Mouse (Mus musculus) lung, adult 18-20 months (tissue): ENCODE results near the gene Gys1.
"Not testable (repeated sequence)": the region's sequence is repeated elsewhere in the genome, so short reads cannot be mapped to it uniquely, and the experiment has no call there.

Experiments
- DNase-seq, 2 experiments: peaks; one replicate each; pipeline ENCODE4 v3.0.0; 2022; ENCODE audit warnings: mixed read lengths in 2 of 2

The Gys1 gene

DNA sequence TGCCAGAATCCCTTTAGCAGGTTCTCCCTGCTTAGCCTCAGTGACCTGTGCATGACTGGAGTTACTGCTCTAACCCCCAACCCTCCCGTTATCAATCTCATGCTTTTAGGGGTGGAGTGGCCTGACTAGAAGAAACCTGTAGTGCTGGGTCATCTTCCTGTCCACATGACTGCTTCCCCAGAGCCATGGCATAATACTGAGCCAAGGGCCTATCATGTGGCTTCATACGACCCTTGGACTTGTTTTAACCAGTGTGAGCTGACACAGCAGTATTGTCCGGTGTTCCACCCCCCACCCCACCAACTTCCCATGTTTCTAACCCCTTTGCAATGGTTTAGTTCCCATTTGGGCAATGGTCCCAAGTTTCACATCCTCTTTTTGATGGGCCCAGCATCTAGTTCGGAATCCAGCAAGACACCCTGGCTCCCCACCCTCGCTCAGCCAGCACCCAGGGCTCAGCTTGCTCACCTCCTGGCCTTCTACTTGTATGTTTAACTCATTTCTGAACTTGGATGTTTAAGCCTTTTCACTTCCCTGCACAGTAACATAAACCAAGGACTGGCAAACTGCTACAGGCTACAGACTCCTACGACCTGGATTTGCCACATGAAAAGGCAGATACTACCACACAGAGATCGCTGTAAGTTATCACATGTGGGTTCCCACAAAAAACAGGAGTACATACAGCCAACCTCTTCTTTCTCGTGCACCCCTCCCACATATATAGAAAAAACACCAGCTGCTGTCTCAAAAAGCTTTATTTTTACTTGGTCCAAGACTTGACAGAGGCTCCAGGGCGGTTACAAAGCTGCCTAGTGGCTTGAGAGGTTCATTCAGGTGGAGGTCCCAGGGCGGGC is 22.8 kb downstream of the Gys1 start:
- peak; percentile 36 to 40 for DNase-seq

DNA sequence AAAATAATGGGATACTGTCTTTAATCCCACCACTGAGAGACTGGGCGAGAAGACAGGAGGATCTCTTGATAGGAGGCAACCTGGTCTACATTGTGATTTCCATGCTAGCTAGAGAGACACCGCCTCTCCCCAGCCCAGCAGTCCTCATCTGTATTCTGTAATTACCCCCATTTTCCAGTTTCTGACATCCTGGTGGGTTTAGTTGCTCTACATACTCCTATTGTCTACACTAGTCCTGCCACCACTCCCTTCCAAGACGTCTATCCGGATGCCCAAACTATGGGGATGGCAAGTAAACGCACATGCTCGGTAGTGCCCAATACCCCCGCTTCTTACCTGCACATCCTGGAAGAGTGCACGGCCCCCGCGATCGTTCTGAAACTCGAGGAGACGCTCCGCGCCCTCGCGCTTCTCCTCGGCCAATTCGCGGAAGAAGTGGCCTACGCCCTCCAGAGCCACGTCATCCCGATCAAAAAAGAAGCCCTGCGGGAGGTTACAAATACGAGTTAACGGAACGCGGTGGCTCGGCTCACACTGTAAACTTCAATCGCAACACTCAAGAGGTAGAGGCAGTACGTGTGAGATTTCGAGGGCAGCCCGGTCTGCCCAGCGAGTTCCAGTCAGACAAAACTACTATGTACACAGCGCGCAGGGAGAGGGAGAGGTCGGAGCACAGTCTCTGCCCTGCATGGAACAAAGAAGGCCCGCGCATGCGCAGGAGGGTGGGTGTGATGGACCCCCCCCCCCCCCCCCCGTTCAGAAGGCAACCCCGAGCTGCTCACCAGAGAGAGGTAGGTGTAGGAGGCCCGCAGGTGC is 24.3 kb downstream of the Gys1 start:
- DNase-seq, result peak; percentile 75 to 82

DNA sequence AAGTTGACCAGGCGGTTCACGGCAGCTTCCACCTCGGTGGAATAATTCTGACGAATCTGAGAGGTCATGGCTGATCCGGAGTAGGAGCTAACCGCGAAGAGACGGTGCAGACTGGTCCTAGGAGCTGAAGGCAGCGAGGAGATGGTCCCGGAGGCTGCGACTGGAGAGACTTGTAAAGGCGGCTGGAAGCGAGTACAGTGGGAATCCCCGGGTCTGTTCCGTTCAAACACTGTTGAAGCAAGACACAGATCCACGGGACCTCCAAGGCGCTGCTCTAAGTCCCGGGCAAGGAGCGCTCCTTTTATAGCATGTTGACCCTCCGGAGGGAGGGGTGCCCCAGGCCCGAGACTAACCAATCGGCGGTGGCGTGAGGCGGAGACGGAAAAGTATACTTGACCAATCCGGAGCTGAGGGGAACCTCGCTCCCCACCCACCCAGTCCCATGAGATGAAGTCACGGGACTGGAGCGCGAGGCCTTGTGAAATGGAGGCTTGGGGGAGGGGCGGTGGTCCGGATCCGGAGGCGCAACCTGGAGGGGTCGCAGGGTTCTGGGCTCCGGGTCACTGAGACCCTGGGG is 25.0 kb downstream of the Gys1 start, which contains the start of gene Ftl1:
Gene Ftl1, minus strand, starts transcription at position 321 of the 577 bp plus-strand sequence.
- DNase-seq, result peak; percentile 99

DNA sequence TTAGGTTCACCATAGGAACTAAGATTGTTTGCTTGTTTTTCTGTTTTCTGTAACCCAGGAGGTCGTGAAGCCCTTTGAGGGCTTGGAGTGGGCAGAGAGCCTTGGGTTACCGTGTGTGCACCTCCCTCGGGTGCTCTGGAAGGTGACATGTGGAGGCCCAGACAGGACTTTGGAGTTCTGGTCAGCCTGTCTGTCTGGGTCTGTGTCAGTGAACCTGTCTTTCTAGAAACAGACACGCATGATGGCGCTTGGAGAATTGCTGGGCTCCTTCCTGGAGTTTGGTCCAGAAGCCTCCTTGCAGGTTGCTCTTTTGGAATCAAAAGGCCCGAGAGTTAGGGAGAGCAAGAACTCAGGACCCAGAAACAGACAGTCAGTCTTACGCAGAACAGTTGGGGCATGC is 25.7 kb downstream of the Gys1 start:
- DNase-seq, result no peak

DNA sequence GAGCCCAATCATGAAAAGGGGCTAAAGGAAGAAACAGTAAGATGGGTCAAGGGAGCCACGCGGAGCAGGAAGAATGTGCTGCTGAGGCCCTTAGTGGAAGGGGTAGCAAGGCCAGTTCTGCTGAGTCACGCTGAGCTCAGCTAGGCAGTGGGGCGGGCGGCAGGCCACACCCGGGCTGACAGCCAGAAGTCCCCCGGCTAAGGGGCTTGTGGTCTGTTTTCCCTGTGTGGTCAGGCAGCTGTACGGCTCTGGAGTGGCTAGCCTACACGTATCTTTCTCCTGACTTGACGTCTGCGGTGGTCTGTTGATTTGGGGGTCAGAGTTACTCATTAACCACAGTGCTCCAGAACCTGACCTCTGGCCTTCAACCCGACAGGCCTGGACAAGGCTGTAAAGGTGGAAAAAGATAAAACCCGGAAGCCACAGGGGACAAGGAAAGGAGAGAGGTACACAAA is 26.2 kb downstream of the Gys1 start:
- DNase-seq, result peak; percentile 82 to 85

DNA sequence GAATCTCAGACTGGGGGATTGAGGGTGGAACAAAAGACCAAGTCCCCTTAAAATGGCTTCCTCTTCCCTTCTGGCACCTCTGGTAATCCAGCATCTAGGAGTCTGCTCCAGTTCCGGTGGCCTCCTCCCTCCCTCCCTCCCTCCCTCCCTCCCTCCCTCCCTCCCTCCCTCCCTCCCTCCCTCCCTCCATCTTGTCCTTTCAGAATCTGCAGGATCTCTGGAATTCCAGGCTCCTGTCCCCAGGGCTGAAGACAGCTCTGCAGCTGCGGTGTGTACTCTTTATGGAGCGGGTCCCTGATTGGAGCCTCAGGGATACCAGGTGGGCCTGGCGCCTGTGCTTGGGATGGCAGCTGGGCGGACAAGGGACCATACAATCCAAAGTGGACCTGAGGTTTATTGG is 26.7 kb downstream of the Gys1 start:
- DNase-seq, result no peak

DNA sequence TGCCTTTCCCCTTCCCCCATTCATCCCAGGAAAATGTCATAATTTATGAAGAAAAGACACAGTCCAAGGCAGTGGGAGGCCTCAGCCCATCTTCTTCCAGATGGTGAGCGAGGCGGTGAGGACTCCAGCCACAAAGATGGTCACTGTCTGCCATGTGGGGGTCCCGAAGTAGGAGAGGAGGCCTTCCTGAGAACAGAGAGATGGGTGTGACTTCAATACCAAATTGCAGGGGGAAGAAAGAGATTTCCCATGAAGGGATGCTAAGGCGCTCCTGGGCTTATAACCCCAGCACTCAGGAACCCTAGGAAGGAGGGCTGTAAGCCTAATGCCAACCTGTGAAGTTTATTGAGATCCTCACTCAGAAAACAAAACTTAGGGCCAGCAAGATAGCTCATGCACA is 27.1 kb downstream of the Gys1 start:
- DNase-seq, result no peak

DNA sequence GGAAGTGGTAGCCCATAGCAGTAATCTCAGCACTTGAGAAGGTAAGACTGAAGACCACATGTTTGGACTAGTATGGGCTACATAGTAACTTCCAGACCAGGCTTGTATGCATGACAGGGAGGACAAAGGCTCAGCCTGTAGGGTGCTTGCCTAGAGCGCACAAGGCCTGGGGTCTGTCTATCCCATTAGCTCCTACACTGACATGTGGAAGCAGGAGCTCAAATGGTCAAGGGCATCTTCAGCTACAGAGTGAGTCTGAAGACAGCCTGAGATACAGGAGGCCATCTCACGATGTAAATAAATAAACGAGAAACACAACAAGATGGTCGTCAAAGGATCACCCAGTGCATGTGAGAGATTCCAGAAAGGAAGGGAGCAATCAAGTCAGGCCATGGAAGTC is 27.7 kb downstream of the Gys1 start:
- no peak for DNase-seq

DNA sequence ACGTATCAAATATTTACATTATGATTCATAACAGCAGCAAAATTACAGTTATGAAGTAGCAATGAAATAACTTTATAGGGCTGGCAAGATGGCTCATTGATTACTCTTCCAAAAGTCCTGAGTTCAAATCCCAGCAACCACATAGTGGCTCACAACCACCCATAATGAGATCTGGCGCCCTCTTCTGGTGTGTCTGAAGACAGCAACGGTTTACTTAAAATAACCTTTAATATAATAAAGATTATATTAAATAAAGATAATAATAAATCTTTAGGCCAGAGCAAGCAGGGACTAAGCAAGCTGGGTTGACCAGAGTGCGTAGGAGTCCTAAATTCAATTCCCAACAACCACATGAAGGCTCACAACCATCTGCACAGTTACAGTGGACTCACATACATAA is 28.2 kb downstream of the Gys1 start:
- DNase-seq, result not testable (repeated sequence)

DNA sequence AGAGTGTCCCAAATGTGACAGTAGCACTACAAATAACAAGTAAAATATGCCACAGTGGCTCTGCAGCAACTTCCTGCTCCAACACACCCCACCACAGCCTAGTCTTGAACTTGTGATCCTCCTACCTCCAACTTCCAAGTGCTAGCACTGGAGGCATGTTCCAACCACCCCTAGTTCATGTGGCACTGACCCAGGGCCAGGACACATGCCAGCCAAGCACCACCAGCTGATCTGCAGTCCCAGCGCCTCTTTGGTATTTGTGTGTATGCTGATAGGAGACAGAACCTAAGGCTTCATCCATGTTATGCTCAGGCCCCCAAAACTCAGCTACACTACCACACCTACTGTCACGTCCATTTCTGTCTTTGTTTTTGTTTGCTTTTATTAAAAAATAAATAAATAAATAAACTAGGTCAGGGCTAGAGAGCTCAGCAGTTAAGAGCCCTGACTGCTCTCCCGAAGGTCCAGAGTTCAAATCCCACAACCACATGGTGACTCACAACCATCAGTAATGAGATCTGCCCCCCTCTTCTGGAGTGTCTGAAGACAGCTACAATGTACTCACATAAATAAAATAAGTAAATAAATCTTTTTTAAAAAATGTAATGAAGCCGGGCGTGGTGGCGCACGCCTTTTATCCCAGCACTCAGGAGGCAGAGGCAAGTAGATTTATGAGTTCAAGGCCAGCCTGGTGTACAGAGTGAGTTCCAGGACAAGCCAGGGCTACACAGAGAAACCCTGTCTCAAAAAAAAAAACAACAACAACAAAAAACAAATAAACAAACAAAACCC is 29.5 kb downstream of the Gys1 start:
- no peak for DNase-seq

DNA sequence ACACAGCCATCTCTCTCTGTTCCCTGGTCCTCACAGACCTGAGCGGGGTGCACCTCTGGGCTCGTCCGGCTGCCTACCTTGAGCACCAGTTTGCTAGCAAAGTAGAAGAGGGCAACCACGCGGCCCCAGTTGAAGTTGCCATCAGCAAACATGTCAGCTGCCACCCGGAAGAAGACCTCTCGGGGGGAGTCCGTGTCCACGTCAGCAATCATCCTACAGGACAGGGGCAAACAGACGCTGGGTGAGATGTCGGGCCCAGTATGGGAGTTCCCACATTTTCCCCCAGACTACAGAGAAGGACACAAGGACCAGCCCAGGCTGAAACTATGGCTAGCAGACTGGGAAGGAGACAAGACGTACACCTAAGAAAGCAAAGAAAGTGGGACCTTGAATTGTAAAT is 30.5 kb downstream of the Gys1 start:
- no peak for DNase-seq

DNA sequence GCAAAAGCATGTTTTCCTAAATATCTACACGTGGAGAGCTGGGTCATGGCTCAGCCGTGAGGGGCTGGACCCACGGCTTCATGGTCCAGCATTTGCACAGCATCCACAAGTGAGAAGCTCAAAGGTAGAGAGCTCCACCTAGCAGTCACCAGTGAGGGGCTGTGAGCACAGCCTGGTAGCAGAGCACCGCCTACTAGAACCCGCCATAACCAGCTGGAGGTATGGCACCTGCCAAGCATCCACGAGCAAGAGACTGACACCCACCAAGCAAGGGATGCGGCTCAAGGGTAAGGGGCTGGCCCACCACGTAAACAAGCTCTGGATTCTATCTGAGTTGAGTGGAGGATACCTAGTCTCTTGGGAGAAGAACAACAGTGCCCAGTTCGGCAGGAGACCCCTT is 30.9 kb downstream of the Gys1 start:
- no peak for DNase-seq

DNA sequence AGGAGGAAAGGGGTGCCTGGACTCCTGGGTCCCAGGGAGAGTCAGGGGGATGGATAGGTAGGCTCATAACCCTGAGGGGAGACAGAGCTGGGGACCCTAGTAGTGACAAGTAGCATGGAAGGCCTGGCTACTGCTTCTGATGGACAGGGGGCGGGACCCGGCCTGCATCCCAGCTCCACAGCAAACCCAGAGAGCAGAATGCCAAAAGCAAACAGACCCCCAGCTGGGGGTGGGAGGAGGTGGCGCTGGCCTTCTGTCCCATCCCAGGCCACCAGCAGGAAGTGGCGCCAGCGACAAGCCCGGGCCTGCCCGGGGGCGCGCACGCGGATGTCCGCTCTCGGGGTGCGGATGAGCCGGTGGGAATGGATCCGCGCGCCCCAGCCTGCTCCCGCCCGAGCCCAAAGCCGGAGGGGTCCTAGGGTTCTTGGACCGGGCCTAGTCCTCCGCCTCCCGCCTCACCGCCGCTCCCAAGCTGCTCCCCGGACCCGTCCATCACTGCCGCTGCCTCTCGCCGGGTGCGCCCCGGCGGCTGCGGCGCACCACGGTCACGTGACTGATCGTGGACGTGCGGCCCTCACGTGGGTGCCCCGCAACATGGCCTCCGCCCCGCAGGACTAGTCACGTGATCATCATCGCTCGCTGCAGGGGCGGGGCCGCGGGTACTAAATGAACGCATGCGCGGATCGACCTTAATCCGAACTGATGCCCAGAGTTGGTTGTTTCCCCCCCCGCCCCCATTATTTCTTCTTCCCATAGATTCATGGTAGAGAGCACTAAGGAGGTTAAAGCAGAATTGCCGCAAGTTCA is 31.8 kb downstream of the Gys1 start, which contains the start of gene Bax:
Gene Bax, minus strand, starts transcription at position 616 of the 807 bp plus-strand sequence.
- peak; percentile 94 to 96 for DNase-seq

DNA sequence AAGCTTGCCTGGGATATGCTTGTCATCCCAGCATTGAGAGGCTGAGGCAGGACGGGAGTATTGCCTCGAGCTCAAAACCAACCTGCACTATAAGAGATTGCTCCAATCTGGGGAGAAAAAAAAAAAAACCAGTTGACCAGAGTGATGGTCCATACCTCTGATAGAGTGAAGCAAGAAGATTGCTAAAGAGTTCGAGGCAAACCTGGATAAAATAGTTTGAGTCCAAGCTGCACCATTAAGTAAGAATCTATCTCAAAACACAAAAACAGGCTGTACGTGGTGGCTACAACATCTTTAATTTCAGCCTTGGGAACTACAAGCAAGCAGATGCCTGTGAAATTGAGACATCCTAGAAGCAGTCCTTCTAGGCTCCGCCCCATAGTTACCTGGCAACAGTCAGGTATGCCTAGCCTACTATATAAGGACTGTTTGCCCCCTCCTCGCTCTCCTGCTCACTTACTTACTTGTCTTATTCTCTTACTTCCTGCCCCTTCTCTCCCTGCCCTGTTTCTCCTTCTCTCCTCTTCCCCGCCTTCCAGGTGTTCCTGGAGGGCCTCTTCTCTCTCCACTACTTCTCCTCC is 32.5 kb downstream of the Gys1 start:
- DNase-seq, result peak; percentile 72 to 86

DNA sequence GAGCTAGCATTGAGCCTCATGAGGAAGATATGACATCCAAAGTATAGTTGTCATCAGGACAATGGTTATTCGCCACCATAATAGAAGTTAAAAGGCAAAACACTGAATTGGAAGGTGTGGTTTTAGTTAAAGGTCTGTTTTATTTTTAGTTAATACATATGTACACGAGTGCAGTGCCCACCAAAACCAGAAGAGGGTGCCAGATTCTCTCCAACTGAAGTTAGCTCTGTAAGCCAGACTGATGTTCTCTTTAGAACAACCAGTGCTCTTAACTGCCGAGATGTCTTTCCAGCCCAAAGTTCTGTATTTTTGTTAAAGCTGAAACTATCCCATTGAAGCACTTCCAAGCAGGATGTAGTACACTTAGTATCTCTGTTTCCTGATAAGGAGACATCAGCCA is 36.2 kb downstream of the Gys1 start:
- DNase-seq, result peak; percentile 61 to 73

DNA sequence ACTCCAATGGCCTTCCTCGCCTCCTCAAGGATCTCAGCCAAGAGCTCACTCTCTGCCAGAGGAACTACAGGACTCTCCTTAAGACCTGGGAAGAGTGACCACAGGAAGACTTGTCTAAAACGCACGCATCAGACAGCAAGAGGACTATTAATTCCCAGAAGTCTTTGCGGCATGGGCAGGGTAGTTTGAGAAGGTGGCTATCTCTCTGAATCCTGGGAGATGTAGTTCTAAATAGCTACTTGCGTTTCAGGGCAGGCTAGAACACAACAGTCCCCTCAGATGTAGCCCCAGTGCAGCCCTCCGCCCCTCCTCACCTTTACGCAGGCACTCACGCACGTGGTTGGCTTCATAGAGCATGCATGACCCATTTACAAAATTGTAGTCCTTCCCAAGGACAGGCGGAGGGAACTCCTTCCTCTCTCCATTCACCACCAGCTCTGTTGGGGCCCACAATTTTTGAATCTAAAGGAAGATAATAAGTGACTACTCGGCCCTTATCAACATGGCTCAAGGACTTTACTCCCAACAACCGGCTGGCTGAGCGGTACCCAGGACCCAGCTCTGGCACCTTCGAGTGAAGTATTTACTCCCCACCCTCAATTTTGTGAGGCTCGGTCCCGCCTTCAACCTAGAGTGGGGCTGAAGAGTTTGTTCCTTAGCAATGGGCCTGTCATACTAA is 40.8 kb downstream of the Gys1 start:
- peak in 1 of 2 experiments; percentile 45 for DNase-seq

DNA sequence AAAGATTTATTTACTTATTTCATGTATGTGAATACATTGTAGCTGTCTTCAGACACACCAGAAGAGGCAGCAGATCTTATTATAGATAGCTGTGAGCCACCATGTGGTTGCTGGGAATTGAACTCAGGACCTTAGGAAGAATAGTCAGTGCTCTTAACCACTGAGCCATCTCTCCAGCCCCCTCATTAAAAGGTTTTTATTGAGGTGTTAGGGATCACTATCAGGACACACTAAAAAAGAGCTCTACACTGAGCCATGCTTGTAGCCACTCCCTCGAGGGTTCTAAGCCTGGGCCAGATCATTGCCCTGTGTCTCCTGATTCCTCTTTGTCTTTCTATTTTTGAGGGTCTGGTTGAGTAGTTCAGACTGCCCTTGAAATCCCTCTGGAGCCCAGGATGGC is 41.8 kb downstream of the Gys1 start:
- DNase-seq, result no peak

DNA sequence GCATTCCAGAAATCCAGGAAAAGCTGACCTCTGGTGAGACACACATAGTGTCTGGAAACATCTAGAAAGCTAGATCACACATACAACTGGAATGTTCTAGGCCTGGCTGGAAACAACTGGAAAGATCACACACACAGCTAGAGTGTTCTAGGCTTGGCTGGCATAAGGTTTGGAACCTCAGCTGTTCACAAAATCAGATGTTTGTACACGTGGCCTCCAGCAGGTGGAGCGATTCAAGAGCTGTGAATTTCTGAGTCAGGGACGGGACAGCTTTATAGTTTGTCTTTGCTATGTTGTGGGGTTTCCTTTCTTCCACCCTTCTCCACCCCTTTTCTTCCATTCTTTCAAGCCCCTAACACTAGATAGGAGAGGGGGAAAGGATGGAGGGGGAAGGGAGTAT is 42.4 kb downstream of the Gys1 start:
- peak; percentile 55 to 74 for DNase-seq

DNA sequence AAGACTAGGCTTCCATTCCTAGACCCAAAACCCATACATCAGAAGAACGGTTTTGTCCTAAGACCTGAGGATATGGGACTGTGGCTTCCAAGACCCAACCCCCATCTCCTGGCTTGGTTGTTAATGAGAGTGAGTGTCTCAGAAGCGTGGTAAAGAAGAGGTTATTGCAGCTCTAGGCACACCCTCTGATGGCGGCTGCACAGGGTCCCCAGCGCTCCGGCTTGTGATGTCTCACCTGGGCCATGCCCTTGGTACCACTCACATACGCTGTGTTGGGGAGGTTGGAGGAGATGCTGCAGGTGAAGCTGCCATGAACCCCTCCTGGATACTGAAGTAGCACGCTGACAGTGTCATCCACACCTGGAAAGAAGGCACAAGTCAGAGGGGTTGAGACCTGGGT is 44.1 kb downstream of the Gys1 start:
- DNase-seq, result no peak

DNA sequence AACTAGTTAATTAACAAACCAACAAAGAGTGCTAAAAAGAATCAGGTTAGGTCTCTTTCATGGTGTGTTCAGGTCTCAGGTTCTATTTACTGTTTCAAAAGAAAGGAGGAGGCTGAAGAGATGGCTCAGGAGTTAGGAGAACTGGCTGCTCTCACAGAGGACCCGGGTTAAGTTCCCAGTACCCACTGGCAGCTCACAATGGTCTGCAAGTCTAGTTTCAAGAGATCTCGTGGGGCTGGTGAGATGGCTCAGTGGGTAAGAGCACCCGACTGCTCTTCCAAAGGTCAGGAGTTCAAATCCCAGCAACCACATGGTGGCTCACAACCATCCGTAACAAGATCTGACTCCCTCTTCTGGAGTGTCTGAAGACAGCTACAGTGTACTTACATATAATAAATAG is 45.7 kb downstream of the Gys1 start:
- DNase-seq, result not testable (repeated sequence)
